Mouse (Mus musculus): ENCODE results near the gene Ikbkg.
"Not testable (repeated sequence)": the region's sequence is repeated elsewhere in the genome, so short reads cannot be mapped to it uniquely, and the experiment has no call there.

Gene Ikbkg

DNA sequence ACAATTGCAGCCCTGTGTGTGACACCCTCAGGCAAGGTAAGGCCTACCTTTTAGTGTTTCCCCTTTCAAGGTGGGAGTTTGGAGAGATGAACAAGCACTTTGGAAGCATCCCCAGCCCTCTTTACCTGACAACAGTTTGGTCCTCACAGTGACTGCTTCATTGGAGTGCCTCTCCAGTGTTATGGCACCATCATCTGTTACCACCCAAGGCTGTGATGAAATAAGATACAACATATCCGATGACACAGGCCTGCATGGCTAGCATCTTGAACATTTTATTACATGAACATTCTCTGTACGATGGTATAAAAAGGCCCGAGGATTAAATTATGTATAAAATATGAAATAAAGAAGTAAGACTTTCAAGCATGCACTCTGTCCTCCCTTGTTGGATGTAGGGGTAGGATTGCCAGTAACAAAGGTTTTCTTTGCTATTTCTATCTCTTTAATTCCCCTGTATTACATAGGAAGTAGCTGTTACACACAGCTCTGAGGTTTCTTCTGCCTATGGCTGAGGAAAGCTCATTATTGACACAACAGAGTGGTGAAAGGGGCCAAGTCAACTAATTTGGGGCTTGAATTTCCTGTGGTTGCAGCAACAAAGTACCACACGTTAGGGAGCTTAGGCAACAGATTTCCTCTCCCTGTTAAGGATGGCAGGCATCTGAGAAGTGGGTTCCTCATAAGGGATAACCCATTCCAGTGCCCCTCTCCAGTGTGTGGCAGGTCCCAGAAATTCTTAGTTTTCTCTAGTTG is 58.2 kb downstream of the Ikbkg start:
- DNase-seq (ENCODE audit: low spot score), result no peak

DNA sequence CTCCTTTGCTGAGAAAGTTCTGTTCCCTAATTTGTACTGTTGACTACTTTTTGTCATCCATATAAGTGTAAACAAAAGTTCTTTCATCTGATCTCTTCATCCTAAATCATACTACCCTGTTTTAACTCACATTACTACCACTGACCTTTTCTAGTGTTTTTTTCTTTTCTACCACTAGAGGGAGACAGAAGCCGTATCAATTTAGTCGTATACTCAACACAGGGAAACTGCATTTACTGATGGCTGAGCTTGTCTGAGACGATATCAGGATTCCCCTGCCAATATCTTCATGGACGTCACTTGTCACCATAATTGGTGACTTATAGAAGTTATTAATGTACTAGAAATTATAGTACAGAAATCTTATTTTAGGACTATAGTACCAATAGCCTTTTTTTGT is 59.7 kb downstream of the Ikbkg start:
- no peak for DNase-seq (ENCODE audit: low spot score)

DNA sequence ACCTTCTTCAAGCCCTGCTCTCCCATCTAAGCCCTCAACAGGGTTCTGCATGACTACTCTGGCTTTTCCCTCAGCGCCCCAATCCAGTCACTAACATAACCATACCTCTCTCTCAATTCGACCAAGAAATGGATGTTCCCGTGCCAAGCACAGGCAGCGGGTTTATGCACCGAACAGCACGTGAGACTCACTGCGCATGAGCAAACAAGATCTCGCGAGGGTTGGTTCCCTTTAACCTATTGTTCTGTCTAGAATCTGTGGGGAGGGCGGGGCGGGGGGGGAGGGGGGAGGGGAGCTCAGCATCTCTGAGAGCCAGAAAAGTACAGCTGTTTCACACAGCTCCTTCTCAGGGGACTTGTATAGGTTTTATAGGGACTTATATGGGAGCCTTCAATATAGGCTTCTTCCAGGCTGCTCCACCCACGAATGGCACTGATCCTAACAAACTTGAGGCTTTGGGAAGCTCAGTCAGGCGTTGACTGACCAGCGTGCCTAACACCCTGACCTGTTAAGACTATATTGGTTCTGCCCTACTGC is 88.3 kb downstream of the Ikbkg start, which contains the start of gene Gm6880:
TSS of gene Gm6880 (minus strand) at position 51 of the 537 bp plus-strand sequence.
- not testable (repeated sequence) for DNase-seq (ENCODE audit: low spot score)

DNA sequence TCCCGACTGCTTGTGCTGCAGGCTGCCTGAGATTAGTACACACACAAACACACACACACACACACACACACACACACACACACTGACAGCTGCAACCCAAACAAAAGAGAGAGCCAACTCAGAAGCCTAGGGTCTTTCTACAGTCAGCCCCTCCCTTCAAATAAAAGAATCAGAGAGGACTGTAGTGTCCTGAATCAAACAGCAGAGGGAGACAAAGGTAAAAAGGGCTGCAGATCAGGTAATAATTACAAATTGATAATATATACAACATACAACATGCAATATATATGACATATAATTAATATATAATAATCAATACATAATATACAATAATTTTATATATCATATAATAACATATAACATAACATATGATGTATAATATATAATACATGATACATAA is 104.0 kb downstream of the Ikbkg start:
- DNase-seq (ENCODE audit: low spot score), result no peak

Measured in testis, postnatal 10 days (tissue).